Mouse (Mus musculus) cerebral cortex, adult 2 months (tissue): Measurements from ENCODE around the gene Kcnj3.

Experiments used
- whole genome bisulfite sequencing: fragments of 180-500 bp; shearing (Covaris S2); methylation state at CpG from one replicate; pipeline ENCODE4 v1.1.7; 2018; 5-methylcytosine and 5-hydroxymethylcytosine counted together

Kcnj3 gene

DNA sequence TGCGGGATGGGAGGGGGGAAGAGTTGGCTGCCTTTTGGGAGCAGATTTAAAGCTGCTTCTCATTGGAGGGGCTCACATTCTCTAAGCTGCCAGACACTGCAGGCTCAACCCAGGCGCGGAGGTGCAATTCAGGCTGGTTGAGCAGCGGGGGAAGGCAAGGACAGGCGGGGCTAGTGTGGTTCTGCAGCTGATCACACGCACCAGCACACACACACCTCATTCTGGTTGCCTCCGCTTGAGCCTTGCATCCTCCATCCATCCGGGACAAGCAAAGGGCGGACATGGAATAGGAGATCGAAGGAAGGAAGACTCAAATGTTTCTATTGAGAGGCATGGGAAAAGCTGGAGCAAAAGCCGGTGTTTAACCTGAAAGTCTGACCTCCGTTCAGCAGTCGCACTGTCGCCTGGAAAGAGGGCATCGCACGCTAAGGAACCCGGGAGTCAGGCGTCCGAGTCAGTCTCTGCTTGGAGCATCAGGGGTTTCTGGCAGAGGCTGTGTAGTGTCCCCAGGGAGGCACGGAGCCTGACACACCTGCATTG is at the start of gene Kcnj3:
Gene Kcnj3, plus strand, starts transcription at position 250 of the 540 bp plus-strand sequence.
- 2% methylated on average over 20 of the region's 20 CpGs for WGBS

DNA sequence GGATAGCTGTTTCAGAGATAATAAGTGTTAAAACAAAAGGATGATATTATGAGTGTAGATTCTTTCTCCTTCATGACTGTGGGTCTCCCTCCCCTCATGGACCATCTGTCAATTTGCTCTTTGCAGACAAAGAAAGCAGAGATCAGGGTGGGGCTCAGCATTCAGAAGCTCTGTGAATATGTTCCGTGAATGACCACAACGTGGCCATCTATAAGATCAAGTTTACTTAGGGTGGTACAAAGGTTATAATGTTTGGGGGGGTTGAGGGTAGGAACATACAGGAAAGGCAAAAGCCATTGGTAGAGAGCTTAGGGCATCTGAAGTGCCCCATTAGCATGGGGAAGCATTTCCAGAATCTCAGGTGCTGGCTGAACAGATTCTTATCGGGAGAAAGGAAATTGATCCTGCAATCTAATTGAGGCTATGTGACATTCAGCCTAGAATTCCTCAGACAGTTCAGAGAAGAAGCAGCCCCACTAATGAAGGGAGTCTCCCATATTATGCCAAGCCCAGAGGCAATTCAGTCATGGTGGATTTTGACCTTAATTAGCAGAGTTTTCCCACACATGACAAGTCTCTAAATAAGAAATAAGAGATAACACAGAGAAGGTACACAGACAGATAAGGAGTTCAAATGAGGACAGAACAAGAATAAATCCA is 45.3 kb upstream of the Kcnj3 start:
- WGBS, result 76% methylated on average over 3 of the region's 3 CpGs

DNA sequence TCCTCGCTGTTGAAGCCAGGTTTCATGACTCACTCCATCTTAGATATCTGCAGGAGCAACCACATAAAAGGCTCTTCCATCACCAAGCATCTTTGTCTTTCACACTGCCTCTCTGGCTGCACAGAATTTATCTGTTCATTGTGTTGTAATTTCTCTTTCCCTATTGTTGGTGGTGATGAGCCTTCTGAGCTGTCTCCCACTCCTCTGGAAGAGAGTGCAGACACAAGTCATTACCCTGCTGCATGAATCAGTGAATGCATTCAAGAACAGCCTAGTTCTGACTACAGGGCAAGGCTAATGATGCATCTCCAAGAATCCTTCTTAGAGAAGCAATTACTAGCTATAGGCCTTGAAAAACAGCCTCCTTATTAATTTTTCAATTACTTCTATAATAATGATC is 30.5 kb upstream of the Kcnj3 start:
- 76% methylated on average over 1 of the region's 1 CpGs for WGBS

DNA sequence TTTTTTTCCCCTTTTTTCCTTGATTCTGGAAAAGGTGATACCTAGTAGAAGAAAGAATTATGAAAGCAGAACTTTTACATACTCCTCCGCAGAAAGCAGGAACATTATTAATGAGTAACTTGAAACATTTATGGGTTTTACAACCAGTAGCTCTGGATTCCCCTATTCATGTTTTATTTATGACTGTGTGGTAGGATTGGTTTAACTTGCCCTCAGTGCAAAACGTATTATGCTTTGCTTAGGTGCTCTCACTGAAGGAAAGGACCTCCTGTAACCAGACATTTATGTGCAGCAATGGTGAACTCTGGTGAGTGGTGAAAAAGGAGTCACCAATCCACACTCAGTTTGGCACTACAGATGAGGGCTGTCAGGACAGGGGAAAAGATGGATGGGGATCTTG is 8.1 kb upstream of the Kcnj3 start:
- WGBS, result 73% methylated on average over 2 of the region's 2 CpGs

DNA sequence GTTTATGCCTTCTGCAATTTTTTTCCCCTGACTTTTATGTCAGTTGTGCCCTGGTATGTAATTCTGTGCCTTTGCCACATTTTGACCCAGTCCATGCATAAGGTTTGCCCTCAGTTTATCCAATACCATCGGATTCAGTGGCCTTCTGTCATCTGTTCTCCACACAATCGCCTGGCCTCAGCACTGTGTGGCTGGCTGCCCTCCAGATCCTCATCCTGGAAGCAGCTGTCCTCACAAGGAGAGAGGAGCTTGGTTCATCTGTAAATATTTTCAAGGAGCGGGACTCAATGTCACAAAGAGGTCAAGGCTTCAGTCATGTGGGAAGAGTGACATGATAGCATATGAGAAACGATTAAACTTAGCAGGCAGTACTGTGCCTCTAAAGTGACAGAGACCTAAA is 3.7 kb upstream of the Kcnj3 start:
- 55% methylated on average over 4 of the region's 4 CpGs for WGBS

DNA sequence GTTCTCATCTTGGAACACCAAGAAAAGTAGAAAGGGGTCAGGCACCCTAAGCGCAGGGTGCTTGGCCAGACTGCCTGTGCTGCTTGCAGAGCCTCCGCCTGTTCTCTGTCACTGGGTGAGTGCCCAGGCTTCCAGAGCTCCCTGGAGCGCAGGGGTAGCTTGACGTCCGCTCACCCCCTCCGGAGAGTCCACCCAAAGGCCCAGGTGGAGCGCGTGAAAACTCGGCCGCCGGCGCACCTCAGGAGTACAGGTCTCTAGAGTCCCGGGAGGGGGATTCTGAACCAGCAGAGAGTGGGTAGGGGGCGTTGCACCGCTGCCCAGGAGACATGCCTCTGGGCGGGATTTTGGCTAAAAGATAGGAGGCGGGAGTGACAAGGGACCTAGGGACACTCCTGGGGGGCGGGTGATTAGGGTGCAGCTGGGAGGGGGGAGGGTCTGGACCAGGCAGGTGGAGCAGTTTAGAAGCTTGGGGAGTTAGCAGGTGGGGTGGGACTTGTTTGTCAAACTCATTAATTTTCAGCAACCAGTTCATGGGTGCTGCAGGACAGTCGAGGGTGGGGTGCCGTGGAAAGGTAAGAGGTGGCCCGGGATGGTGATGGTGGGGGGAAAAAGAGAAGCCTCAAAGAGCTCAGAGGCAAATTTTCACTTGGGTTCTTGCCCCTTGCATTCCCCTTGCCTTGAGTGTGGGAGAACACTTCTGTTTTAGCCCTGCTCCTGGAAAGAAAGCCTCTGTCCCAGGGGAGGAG is 664 bp downstream of the Kcnj3 start:
- WGBS, result under 1% methylated on average over 21 of the region's 21 CpGs

DNA sequence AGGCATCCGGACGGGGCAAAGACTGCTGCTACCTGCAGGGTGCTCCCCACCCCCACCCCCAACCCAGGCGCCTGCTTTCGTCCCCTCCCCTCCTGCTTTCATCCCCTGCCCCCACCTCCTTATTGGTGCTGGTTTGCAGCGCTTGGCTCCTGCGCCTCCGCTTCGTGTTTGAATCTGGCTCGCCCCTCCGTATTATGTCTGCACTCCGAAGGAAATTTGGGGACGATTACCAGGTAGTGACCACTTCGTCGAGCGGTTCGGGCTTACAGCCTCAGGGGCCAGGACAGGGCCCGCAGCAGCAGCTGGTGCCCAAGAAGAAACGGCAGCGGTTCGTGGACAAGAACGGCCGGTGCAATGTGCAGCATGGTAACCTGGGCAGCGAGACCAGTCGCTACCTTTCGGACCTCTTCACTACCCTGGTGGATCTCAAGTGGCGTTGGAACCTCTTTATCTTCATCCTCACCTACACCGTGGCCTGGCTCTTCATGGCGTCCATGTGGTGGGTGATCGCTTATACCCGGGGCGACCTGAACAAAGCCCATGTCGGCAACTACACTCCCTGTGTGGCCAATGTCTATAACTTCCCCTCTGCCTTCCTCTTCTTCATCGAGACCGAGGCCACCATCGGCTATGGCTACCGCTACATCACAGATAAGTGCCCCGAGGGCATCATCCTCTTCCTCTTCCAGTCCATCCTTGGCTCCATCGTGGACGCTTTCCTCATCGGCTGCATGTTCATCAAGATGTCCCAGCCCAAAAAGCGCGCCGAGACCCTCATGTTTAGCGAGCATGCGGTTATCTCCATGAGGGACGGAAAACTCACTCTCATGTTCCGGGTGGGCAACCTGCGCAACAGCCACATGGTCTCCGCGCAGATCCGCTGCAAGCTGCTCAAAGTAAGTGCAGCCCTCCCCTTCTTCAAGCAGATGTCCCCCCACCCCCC is 1.5 kb downstream of the Kcnj3 start:
- 2% methylated on average over 51 of the region's 51 CpGs for WGBS

DNA sequence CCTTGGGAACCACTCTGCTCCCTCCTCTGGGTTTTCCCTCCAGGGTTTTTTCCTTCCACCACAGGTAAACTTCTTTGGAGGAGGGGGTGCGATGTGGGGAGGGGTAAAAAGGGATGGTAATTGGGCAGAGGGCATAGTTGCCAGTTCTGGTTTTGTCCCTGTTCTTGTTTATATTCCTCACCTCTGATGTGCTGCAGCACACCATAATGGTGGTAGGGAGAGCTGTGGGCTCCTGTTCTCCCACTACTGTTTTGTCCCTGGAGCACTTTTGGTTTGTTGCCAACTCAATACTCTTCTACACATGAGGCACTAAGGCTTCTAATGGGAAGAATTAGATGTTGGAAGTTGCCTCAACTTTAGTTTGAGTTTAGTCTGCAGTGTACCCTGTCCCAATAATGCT is 2.2 kb downstream of the Kcnj3 start:
- 5% methylated on average over 1 of the region's 1 CpGs for WGBS

DNA sequence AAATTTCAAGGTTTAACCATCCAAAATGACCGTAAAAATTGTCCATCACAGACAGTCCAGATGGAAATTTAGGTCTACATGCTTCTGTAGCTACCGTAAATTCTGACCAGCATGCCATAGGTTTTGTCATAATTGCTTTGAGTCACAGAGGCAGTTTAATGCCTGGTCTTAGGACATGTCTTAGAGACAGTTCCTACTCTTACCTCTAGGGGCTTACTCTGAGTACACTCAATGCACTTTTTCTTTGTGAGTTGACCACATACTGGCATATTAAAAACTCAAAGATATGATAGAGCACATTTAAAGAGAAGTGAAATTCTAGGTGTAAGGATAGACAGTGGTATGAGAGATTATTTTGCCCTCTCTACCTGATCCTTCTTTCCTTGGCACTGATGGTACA is 6.2 kb downstream of the Kcnj3 start:
- WGBS, result 75% methylated on average over 2 of the region's 2 CpGs

DNA sequence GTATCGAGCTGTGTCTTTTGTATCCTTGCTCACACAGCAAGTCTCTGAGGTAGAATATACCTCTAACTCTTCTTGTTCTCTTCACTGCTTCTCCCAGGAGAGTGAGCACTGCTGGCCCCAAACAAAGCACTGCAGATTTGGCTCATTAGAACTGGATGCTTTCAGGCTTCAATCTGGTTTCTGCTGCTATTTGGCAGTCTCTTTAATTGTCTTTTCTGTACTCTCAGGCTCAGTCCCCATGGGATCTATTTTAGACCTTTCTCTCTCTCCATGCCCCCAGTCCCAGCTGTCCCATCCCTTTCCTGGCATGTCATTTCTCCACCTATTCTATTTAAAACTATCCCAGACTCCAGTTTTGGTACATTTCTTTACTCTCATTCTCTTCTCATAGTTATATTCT is 15.0 kb downstream of the Kcnj3 start:
- 33% methylated on average over 1 of the region's 1 CpGs for WGBS

DNA sequence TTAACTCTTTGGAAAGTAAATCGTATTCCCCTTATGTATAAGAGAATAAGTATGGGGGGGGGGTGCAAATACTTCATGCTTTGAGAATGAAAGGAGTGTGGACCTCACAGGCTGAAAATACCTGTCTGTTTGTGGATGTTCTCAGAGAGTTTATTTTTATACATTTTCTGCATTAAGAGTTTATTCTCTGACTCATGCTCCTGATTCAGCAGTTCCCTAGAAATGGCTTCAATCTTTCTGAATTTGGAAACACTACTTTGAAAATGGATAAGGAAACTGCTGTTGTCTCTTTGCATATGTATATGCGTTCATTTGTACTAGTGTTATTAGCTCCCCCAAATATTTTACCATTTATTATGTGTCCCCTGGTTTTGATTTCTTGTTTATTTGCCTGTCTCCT is 23.4 kb downstream of the Kcnj3 start:
- WGBS, result 63% methylated on average over 2 of the region's 2 CpGs

DNA sequence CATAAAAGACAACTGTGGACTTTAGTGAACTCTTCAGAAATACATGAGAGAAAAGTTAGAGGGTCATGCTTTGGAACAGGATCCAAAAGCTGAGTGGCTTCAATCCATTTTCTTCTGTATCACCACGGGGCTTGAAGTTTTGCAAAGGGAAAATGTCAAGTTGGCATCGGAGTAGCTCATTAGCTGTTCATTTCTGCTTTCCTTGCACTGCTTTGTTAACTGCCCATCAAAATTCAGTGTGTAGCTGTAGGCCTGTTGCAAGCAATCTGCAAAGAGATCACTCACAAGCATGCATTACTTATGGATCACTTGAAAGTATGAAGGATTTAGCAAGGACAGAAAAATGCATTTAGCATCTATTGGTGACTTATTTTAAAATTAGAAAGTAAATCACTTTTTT is 33.4 kb downstream of the Kcnj3 start:
- 33% methylated on average over 2 of the region's 2 CpGs for WGBS

DNA sequence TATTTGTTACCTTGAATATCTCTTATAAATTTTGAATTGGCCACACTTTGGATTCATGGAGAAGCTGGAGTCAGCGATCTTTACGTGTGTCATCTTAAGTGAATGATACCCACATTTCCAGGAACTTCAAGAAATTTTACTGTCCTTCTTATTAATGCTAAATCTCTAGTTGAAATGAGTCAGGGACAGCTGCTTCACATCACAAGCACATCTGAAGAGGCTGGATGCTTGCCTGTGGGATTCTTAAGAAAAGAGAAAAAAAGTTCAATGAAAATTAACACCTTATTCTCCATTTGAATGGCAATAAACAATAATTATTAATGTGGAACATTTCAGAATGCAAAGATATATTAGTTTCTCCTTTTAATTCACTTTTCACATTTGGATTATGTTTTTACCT is 34.2 kb downstream of the Kcnj3 start:
- 96% methylated on average over 2 of the region's 2 CpGs for WGBS

DNA sequence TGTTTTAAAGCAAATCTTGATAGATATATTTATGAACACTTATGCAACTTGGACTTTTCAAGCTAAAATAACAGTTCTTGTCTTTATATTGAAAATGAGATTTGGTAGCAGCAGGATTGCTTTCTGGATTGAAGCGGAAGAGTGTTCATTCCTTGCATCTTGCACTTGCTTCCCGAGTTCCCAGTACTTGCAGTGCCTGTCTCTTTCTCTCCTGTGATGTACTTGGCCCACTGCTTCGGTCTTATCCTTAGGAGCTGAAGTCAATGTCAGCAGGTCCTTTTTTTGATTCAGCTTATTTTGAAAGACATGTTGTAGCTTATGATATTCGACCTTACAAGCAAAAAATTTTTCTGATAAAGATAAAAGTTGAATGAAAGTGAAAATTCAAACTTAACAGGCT is 43.7 kb downstream of the Kcnj3 start:
- 51% methylated on average over 4 of the region's 4 CpGs for whole genome bisulfite sequencing

DNA sequence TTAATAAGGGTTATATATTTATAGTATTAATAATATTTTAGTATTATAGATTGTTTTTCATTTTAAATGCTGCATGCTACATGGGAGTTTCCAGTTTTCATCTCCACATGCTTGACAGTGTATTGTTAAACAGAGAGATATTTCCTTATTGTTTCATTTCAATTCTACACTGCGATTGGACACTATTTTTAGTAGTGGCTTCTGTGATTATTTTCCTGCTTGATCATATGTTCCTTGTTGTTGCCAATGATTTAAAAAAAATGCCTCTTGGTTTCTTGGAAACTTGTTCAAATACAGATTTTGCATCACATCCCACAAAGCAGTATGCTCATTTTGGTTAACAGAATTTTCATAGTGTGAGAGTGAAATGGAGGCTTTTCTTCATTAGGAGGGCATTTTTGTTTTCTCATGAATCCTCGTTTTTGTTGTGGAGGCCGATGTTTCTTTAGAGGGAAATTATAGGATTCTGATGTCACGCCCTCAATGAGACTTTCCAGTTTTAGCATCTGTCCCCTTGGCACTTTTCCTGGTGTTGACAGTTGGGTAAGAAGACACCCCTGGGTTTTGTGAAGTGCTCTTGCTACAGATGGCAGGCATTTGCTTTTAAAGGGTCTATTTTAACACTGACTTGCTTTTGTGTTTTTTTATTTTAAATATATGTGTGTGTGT is 44.3 kb downstream of the Kcnj3 start:
- 30% methylated on average over 4 of the region's 4 CpGs for WGBS

DNA sequence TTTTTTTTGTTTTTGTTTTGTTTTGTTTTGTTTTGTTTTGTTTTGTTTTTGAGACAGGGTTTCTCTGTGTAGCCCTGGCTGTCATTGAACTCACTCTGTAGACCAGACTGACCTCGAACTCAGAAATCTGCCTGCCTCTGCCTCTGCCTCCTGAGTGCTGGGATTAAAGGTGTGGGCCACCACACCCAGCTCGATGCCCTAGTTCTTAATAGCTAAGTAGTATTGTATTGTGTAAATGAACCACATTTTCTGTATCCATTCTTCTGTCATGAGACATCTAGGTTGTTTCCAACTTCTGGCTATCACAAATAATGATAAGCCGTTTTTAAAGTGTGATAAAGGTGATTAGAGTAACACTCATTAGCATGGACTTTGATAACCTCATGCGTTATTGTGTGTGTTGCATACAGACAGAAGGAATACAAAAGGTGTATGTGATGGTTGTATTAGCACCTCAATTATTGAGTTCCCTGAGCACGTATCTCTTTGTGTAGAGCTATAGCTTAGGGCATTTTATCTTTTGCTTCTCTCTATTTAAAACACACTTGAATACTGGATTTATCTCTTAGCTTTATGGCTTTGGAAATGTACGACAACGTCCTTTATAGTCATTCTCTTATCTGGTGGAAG is 49.8 kb downstream of the Kcnj3 start:
- WGBS, result 92% methylated on average over 7 of the region's 7 CpGs

DNA sequence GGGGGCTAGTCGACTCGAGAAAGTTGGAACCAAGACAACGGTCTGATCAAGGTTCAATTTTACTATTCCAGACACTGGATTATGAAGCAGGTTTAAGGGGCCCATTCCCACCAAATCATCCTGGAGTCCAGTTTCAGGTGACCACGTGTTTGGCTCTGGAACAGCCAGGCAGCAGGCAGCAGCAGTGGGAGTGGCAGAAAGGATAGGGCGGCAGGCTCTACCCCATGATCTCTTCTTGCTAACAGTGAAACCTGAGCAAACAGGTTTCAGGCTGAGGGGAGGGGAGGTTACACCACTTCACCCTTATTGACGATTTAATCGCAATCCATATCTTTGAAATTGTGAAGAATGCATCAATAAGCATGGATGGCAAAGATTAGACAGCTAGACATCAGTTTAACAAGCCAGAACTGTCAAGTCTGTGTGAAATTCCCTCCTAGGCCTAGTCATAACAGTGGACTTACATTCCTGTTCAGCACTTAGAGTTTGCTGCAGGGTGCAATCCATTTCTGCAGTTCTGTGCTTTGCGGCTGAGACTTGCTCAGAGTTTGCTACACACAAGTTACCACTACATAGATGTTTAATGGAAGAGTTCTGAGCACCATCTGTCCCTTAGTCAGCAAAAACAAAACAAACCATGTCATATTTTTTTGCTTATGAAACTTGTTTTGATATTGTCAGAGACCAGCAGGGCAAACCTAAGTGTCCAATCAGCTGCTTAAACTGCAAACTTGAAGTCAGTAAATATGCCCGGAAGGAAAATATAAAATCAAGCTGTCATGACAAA is 67.8 kb downstream of the Kcnj3 start:
- WGBS, result 72% methylated on average over 9 of the region's 9 CpGs

DNA sequence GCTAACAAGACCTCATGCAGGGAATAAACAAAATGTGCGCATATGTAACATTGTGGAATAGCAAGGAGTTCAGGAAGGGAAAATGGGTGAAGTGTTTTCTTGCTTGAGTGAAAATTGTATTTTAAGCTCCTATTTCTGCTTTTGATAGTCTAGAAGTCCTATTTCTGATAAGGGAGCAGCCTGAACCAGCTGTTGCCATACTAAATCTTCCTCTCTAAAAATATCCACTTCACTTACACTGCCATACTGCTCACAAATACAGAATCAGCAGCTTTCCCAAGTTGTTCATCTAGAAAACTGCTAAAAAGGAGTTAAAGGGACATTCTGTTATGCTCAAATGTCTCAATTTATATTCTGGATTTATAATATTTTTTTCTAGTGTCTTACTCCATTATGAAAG is 69.9 kb downstream of the Kcnj3 start:
- WGBS, result 37% methylated on average over 1 of the region's 1 CpGs

DNA sequence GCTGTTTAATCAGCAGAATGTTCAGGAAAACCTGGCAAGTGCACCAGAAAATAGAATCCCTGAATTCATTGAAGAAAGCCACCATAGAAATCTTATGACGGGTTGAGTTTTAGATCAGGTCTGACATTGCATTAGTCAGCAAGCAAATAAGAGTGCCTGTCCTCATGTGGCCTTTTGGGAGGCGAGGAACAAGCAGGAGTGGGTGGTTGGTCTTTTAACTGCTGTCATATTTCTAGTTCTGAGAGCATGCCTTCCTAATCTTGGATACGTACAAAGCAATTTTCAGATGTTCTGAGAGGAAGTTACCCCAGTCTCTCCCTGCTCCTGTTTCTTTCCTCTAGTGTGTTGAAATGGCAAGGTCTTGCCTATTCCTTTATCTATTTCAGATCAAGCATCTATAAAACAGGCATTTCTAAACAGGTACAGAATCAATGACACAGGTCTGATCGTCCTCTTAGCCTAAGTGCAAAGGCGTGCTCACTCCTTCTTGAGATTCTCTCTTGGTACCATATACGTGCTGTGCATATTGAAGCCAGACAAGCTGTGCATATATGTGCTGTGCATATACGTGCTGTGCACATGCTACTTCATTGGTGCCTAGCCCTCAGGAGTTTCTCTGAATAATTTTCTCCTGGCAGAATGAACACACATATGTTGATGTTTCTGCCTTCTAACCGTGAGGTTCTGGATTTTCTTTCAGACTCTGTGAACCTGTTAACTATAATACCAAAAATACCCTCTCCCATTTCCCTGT is 97.1 kb downstream of the Kcnj3 start:
- WGBS, result 49% methylated on average over 8 of the region's 8 CpGs

DNA sequence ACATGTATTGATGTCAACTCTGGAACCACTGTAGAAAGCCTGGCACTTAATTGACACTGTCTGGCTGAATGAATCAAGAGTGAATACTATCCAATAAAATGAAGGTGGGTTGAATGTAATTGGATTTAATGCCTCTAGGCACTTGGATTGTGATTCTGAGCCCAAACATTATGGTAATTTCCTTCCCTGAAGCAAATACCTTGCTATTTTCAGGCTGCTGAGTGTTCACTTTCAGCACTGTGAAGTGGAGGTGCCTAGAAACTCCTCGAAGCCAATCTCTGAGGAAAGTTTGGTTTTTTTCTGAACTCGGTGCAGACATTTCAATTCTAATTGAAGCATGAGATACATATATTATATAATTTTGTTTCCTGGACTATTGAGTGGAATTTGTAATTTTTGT is 99.2 kb downstream of the Kcnj3 start:
- WGBS, result 44% methylated on average over 2 of the region's 2 CpGs
